Mouse (Mus musculus) left cerebral cortex, postnatal 14 days (tissue): ENCODE measurements around the gene Serpini2. TPM values are rescaled to one million over a fixed set of nuclear protein-coding genes. Genes with fewer than 3 reads are reported as not detected.
A peak's percentile ranks its signal among the peaks of the same experiment; 100 is the strongest.
"Not testable (repeated sequence)": the region's sequence is repeated elsewhere in the genome, so short reads cannot be mapped to it uniquely, and the experiment has no call there.

ENCODE experiments used
- DNase-seq, 2 experiments: peaks; one replicate each; pipeline ENCODE4 v3.0.0; 2021 to 2022; ENCODE audit warnings: low spot score in 2 of 2, mixed read lengths in 1 of 2
- intact Hi-C: fragments of 180-260 bp; cut with DNase I; formaldehyde crosslinking; loops from one replicate; pipeline ENCODE4 v1.15.1; 2025
- long read RNA-seq, 2 experiments: library from polyadenylated mRNA; stranded (forward); transcript quantifications; one replicate each; pipeline ENCODE4 v2.0.0; 2021
- total RNA-seq, 2 experiments: library from RNA; stranded (reverse); gene quantifications; 2 replicates each; pipeline ENCODE4 v1.2.3; 2021

Serpini2 gene
- not detected for total RNA-seq
- long read RNA-seq, experiment 1, result 0 reads
- long read RNA-seq, experiment 2, result 0 reads

DNA sequence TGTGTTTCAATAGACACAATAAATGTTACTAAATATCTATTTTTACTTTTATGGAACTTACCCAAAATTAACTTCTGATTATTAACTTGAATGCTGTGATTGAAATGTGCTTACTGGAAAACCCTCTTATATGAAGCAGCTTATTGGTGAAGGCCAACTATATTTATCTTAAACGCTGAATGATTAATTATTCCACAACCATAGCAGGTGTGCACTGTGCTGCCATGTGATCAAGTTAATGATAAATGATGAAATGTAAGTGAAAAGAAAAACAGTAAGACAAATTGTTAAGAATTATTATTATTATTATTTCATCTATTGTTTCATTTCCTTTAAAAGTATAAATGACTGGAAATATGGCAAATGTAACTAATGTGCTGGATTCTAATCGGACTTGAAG lies at the start of gene Serpini2:
TSS of gene Serpini2 (minus strand) at position 101 of the 400 bp plus-strand sequence.
- no peak for DNase-seq
- intact Hi-C loops, result no loop called here

DNA sequence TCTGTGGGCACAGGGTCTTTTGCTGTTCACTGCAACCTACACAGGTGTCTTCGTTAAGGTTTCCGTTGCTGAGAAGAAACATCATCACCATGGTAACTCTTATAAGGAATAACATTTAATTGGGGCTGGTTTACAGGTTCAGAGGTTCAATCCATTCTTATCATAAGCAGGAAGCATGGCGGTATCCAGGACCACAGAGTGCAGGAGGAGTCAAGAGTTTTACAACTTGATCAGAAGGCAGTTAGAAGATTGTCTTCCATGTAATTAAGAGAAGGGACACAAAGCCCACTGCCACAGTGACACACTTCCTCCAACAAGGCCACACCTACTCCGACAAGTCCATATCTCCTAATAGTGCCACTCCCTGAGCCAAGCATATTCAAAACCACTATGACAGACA lies 39.0 kb upstream of the Serpini2 start:
- no peak for DNase-seq
- intact Hi-C loops, result no loop called here

DNA sequence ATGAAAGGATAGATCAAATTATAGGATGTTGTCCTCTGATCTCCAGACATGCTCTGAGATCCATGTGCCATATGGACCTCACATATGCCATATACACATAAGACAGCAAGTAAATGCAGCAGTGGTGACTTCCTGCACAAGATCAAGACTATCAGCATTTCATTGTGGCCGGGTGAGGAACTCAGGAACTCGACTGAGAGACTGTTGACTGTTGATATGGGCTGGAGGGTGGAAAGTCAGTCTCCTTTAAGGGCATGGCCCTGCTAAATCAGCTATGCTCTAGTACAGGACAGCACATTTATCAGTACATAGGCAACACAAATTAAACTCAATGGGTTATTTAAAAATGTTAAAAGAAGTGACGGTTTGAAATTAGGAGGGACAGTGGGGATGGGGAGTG lies 38.4 kb upstream of the Serpini2 start:
- no peak for DNase-seq
- intact Hi-C loops, result no loop called here

DNA sequence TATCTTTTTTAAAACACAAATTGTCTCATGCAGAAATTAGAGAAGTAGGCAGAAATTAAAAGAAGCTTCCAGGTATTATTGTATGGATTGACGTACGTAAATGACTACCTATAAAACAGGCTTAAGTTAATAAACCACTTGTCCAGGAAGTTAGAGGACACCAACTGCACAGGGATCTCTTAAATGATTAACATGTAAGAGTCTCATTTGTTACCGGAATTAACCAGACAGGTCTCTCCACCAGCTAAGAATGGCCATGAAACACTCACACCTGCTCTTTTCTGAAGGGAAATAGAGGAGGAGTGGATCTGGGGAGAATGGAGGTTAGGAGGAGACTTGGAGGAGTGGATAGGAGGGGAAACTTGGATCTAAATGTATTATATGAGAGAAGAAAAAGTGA lies 35.7 kb upstream of the Serpini2 start:
- intact Hi-C loops, result no loop called here
- no peak for DNase-seq

DNA sequence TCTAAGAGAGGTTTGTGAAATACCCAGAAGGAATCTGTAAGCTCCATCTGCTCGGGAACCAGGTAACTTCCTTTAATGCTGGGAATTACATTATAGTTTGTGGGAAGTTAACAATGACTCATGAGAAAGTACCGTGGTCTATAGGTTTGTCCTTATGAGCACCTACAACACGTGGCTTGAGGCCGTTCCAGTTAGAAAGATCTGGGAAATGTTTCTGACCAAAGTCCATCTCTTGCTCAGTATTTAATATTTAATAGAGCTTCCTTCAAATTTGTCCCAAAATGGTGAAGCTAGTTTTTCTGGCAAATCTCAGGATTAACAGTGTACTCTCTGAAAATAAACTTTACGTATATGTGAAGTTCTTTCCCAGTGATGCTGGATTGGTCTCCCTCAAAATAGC lies 34.7 kb upstream of the Serpini2 start:
- DNase-seq, result no peak
- intact Hi-C loops, result no loop called here

DNA sequence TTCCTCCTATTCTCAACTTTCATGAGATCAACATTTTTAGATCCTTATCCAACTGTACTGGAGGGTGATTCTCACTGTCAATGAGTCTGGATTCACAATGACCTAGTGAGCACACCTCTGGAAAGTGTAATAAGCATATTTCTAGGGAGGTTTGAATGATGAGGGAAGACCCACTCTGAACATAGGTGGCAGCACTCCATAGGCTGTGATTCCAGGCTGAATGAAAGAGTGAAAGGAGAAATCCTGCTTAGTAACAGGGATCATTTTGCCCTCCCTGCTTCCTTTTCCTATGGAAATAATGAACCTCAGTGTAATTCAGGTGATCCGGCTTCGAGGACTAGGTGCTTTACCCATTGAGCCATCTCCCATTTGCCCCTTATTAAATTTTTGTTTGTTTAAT lies 31.2 kb upstream of the Serpini2 start:
- intact Hi-C loops, result no loop called here
- DNase-seq, result no peak

DNA sequence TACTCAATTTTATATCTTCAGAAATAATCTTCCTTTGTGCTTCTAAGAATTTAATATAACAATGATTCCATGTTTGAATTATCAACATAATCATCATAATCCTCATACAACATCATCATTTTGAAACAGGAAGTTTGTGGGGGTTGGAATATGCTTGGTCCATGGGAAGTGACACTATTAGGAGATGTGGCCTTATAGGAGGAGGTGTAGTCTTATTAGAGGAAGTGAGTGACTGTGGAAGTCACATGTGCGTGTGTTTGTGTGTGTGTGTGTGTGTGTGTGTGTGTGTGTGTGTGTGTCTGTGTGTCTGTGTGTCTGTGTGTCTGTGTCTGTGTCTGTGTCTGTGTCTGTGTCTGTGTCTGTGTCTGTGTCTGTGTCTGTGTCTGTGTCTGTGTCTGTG lies 29.6 kb upstream of the Serpini2 start:
- intact Hi-C loops, DNase-seq: not testable (repeated sequence)

DNA sequence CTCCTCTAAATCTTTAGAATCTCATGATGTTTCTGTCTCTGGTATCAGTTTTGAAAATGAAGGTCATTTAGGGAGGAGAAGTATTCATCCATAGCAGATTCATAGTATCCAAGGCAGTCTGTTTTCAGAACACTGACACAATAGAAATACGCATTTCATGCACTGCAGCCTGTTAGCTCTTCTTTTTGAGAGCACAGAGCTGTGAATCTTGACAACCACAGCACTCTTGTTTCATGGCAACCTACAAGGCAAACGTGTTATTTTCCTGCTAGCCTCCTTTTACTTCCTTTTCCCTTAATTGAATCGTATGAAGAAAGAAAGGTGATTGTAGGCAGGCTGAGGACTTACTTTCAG lies 27.9 kb upstream of the Serpini2 start:
- DNase-seq, result peak in 1 of 2 experiments; percentile 42
- intact Hi-C loops, result no loop called here

DNA sequence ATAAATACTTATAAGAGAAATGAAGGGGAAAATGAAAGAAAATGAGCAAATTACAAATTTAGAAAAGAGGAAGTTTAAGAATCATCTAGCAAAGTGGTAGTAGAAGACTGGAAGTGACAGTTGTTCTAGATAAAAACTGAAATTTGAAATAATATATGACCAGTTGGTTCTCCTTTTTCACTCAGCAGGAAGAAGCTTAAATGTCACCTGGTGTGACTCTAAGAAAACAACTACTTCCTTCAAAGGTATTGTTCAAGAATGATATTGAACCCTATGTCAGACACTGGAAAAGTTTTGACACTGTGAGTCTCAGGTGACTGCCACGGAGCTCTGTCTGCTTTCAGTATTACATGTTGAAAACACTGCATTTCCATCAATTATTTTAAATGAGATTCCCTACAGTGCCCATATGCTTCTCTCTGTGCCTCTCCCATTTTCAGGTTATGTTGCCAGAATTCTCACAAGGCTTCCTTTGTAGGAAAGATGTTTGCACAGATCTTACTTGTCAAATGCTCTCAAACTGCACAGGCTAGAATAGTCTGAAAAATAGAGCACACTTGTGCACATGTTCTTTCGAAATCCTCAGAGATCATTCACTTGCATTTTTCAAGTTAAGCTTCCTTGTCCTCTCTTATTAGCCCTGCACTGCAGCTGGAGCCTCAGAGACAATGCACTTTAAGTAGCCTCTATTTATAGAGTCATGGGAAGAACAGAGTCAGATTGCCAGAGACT lies 27.3 kb upstream of the Serpini2 start:
- peak in 1 of 2 experiments; percentile 20 for DNase-seq
- intact Hi-C loops, result no loop called here

DNA sequence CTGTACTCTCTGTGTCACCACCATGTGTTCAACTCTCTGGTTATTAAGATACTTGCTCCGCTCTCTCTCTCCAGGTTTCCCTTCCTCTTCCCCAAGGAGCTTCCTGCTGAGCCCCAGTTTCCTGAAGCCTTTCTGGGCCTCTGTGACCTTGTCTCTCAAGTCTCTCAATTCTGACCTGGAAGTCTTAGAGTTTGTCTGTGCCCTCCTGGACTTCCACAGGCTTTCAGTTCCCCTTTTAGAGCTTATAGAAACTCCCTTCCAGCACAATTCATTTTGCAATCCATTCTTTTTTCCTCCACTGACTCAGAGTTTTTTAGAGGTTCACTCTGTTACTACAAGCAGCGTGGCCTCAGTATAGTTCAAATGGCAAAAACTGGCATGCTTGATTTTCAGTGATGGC lies 23.4 kb upstream of the Serpini2 start:
- intact Hi-C loops, result no loop called here
- no peak for DNase-seq

DNA sequence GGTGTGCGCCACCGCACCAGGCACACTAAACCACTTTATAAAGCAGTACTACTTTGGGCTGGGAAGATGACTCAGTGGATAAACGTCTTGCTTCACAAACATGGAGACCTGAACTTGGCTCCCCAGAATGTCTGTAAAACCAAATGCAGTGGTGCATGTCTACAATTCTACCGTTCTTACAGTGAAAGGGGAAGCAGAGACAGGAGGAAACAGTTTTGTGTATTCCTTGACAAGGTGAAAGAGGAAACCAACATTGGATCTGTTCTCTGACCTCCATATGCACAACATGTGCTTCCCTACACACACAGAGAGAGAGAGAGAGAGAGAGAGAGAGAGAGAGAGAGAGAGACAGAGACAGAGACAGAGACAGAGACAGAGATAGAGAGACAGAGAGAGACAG lies 7.6 kb upstream of the Serpini2 start:
- no peak for DNase-seq
- intact Hi-C loops, result no loop called here

DNA sequence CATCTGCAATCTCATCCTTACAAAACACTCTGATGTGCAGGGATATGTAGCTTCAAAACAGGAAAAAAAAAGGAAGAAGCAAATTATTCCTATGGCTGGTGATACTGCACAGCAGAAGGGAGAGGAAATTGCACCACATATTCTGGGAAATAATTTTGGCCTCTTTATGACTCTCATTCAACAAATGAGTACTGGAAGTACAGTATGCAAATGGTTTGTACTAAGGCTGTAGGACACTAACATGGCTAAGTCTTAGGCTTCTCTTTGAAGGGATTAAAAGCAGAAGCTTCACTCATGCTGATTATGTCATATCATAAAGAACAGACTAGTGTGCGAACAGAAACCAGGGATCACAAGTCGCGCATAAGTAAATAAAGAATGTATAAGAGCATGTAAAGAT lies 6.6 kb upstream of the Serpini2 start:
- intact Hi-C loops, result no loop called here
- DNase-seq, result no peak

DNA sequence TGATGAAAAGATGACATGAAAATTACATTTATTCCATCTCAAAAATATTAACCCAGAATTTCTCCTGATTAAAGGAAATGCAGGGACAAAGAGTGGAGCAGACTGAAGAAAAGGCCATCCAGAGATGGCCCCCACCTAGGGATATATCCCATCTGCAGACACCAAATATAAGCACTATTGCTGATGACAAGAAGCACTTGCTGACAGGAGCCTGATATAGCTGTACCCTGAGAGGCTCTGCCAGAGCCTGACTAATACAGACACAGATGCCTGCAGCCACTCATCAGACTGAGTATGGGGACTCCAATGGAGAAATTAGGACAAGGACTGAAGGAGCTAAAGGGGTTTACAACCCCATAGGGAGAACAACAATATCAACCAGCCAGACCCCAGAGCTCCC lies 5.2 kb upstream of the Serpini2 start:
- intact Hi-C loops, result no loop called here

DNA sequence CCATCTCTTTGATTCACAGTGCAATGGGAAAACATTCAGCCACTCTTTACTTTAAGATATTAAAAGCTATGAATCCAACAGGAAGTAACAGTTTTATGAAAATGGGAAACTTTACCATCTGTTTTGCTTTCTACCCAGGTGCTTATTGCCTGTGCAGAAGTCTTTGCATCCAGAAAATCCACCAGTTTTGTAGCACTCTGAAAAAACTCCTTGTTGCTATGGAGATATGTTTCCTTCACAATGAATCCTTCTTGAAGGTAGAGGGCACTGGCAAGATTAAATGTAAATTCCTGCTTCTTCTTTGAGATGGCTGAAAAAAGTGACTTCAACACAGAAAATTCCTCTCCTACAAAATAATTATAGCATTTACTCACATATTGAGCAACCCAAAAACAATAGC lies 10.5 kb downstream of the Serpini2 start:
- DNase-seq, result peak; percentile 3 to 39
- intact Hi-C loops, result no loop called here

More for the DNA sequence above, 5.2 kb upstream of the Serpini2 start:
- DNase-seq, result no peak

DNA sequence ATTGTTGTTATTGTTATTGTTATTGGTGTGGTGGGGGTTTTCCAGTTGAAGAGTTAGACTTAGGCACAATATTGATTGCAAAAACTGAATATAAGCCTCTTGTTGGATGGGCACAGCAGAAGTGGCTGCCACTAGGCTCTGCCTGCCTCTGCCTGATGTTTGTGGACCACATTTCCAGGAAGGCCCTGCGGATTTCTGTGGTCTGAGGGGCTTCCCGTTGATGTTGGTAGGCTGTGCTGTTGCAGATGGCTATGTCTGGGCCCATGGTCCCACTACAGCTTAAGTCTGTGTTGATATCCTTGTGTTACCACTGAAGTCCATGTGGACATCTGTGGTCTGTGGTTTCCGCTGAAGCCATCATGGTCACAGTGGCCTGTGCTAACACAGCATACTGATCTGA lies 50.2 kb downstream of the Serpini2 start:
- intact Hi-C loops, result loop anchor here (2.0 to 10.0 kb wide), 3 partner anchors 298 to 685 kb away; no protein-coding TSS in a partner anchor
- DNase-seq, result no peak

DNA sequence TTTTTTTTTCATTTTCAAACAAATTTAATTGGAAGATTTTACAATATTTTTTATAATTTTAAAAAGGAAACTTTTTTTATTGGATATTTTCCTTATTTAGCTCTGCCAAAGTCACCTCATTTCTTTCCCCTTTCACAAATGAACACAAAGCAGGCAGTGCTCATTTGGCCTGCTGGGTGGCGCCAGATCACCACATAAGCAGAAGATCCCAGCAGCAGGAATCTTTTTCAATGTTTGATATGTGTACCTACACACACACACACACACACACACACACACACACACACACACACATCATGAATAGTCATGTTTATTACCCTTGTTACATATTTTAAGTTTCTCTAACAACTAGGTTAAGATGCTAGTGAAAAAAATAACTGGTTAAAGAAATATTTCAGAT lies 50.7 kb downstream of the Serpini2 start:
- intact Hi-C loops, result loop anchor here (2.0 to 5.0 kb wide), 2 partner anchors 298 to 502 kb away; no protein-coding TSS in a partner anchor
- peak; percentile 72 to 80 for DNase-seq

DNA sequence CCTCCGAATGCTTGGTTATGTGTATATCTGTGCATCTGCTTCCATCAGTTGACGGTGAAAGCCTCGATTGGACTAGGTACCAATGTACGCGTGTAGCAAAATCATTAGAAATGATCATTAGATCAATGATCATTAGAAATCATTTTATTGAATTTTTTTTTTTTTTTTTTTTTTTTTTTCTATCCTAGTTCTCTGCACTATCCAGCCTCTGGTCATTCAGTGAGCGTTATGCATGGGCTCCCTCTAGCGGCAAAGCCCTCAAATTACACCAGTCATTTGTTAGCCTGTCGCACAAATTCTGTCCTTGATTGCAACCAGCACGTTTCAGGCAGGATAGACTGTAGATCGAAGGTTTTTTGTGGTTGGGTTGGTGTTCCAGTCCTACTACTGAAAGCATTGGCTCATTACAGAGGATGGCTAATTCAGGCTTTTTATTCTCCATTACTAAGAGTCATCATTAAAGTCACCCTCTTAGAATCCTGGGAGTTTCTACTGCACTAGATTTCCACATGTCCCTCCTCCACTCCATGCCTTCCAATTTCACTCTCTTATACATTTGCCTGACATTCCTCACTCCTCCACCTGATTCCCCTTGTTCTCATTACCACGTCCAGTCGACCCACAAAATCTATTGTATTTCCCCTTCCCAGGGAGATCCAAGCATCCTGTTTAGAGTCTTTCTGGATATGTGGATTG lies 66.9 kb downstream of the Serpini2 start:
- intact Hi-C loops, result no loop called here
- peak; percentile 22 to 48 for DNase-seq
